Mouse (Mus musculus) lung, postnatal 25 days (tissue): Measurements from ENCODE around the gene Nim1k.
"Not testable (repeated sequence)": the region's sequence is repeated elsewhere in the genome, so short reads cannot be mapped to it uniquely, and the experiment has no call there.

Source experiments
- DNase-seq: peaks from one replicate; pipeline ENCODE4 v3.0.0; 2022; ENCODE audit warnings: low spot score

Gene Nim1k

GRCm38 (mm10) chr13:119727608-119728387 lies 27.9 kb downstream of the Nim1k start:
- no peak for DNase-seq

- no peak for DNase-seq
Observed at GRCm38 (mm10) chr13:119724541-119724940, 31.1 kb downstream of the Nim1k start.

GRCm38 (mm10) chr13:119723368-119723767 lies 32.3 kb downstream of the Nim1k start:
- no peak for DNase-seq

GRCm38 (mm10) chr13:119722447-119722846 lies 33.2 kb downstream of the Nim1k start:
- DNase-seq, result no peak

- DNase-seq, result no peak
Observed at GRCm38 (mm10) chr13:119716105-119716504, 39.6 kb downstream of the Nim1k start.

GRCm38 (mm10) chr13:119713821-119714220 lies 41.9 kb downstream of the Nim1k start:
- no peak for DNase-seq

- no peak for DNase-seq
Observed at GRCm38 (mm10) chr13:119713107-119713787, 42.4 kb downstream of the Nim1k start.

GRCm38 (mm10) chr13:119712463-119712862 lies 43.2 kb downstream of the Nim1k start:
- no peak for DNase-seq

GRCm38 (mm10) chr13:119710268-119710610 lies 45.4 kb downstream of the Nim1k start:
- DNase-seq, result no peak

GRCm38 (mm10) chr13:119709388-119710267 lies 46.1 kb downstream of the Nim1k start:
- DNase-seq, result no peak

GRCm38 (mm10) chr13:119708941-119709340 lies 46.7 kb downstream of the Nim1k start:
- no peak for DNase-seq

GRCm38 (mm10) chr13:119707906-119708305 lies 47.8 kb downstream of the Nim1k start:
- no peak for DNase-seq

- no peak for DNase-seq
Observed at GRCm38 (mm10) chr13:119706953-119707352, 48.7 kb downstream of the Nim1k start.

- not testable (repeated sequence) for DNase-seq
Observed at GRCm38 (mm10) chr13:119706278-119706880, 49.3 kb downstream of the Nim1k start.

- DNase-seq, result no peak
Observed at GRCm38 (mm10) chr13:119704280-119704679, 51.4 kb downstream of the Nim1k start.

- no peak for DNase-seq
Observed at GRCm38 (mm10) chr13:119698436-119698835, 57.2 kb downstream of the Nim1k start.

- no peak for DNase-seq
Observed at GRCm38 (mm10) chr13:119696496-119696895, 59.2 kb downstream of the Nim1k start.

- no peak for DNase-seq
Observed at GRCm38 (mm10) chr13:119695676-119696075, 60.0 kb downstream of the Nim1k start.

GRCm38 (mm10) chr13:119691958-119692357 lies 63.7 kb downstream of the Nim1k start:
- DNase-seq, result not testable (repeated sequence)

GRCm38 (mm10) chr13:119690876-119691620 lies 64.6 kb downstream of the Nim1k start:
- no peak for DNase-seq

GRCm38 (mm10) chr13:119690039-119690728 lies 65.5 kb downstream of the Nim1k start, which contains the start of gene Hmgcs1:
TSS of gene Hmgcs1 (plus strand) at chr13:119690379.
- peak; percentile 100 for DNase-seq
